Mouse (Mus musculus) stomach, embryonic 16.5 days (tissue): ENCODE data around the gene Zfp760. TPM values are rescaled to one million over a fixed set of nuclear protein-coding genes. Genes with fewer than 3 reads are reported as not detected.
A peak's percentile ranks its signal among the peaks of the same experiment; 100 is the strongest.
"Not testable (repeated sequence)": the region's sequence is repeated elsewhere in the genome, so short reads cannot be mapped to it uniquely, and the experiment has no call there.

Source experiments
- ATAC-seq: fragments of 200-750 bp; cut with Nextera tagmentation; 2 replicates; pipeline ENCODE4 v1.8.0; 2017; ENCODE audit warnings: moderate number of reproducible peaks, moderate TSS enrichment; ENCODE audit not compliant: insufficient read depth, low FRiP score
- H3K27ac ChIP-seq: fragments of 300-500 bp; sonication (generic); 2 replicates; pipeline ENCODE4 v1.5.1; 2014; ENCODE audit warnings: low read length
- H3K27me3 ChIP-seq: fragments of 300-500 bp; sonication (generic); 2 replicates; pipeline ENCODE4 v1.6.1; 2014; ENCODE audit warnings: low read length, control low read depth, mixed read lengths; ENCODE audit not compliant: control insufficient read depth, insufficient read depth
- H3K36me3 ChIP-seq: fragments of 300-500 bp; sonication (generic); 2 replicates; pipeline ENCODE4 v1.6.1; 2014; ENCODE audit warnings: low read length; ENCODE audit not compliant: control insufficient read depth, insufficient read depth
- H3K4me1 ChIP-seq: fragments of 300-500 bp; sonication (generic); 2 replicates; pipeline ENCODE4 v1.6.1; 2014; ENCODE audit warnings: low read length, control low read depth, mixed read lengths; ENCODE audit not compliant: control insufficient read depth, insufficient read depth
- H3K4me2 ChIP-seq: fragments of 300-500 bp; sonication (generic); 2 replicates; pipeline ENCODE4 v1.6.1; 2014; ENCODE audit warnings: low read depth, low read length, mixed read lengths
- H3K4me3 ChIP-seq: fragments of 300-500 bp; sonication (generic); replicated peaks from 2 replicates; pipeline ENCODE4 v1.5.1; 2014; ENCODE audit warnings: mild to moderate bottlenecking, low read length
- H3K9ac ChIP-seq: fragments of 300-500 bp; sonication (generic); 2 replicates; pipeline ENCODE4 v1.6.1; 2014; ENCODE audit warnings: low read length
- H3K9me3 ChIP-seq: fragments of 300-500 bp; sonication (generic); replicated peaks from 2 replicates; pipeline ENCODE4 v1.6.1; 2016; ENCODE audit warnings: low read length, control low read depth; ENCODE audit not compliant: control insufficient read depth
- WGBS: fragments of 180-500 bp; shearing (Covaris S2); extraction: QIAGEN DNeasy Blood & Tissue Kit; methylation state at CpG from one replicate; pipeline ENCODE4 v1.1.7; 2014; 5-methylcytosine and 5-hydroxymethylcytosine counted together
- polyA plus RNA-seq: library from polyadenylated mRNA; unstranded; fragments of >200 nt; fragmentation: Nextera tagmentation; extraction: Ambion mirVana; gene quantifications from 2 replicates; pipeline ENCODE4 v1.2.1, GENCODE M21; 2015

The Zfp760 gene
- 8.2 and 9.5 TPM in 2 replicates for polyA plus RNA-seq

GRCm38 (mm10) chr17:21707343-21707996 is at the start of gene Zfp760:
TSS of gene Zfp760 (plus strand) at chr17:21707741.
- WGBS = 4% methylated on average over 26 of the region's 26 CpGs
- H3K4me2 ChIP-seq = peak within 1 kb of the TSS; percentile 56
- H3K4me3 ChIP-seq = peak within 1 kb of the TSS; percentile 70
- peaks cover 6% of the 10 kb centered on the region; the same call in 1 of the 2 replicates for H3K4me1 ChIP-seq
- peak within 1 kb of the TSS; percentile 84 for H3K9ac ChIP-seq
- H3K27ac ChIP-seq = peak within 1 kb of the TSS; percentile 96
- H3K9me3 ChIP-seq = no peaks in the 10 kb centered on the region
- H3K27me3 ChIP-seq = no peaks in the 10 kb centered on the region
- ATAC-seq = peak; percentile 99
- H3K36me3 ChIP-seq = peaks cover 3% of the 10 kb centered on the region; the same call in 1 of the 2 replicates

GRCm38 (mm10) chr17:21678826-21679225 is 28.7 kb upstream of the Zfp760 start:
- not testable (repeated sequence) for H3K4me2 ChIP-seq, H3K4me3 ChIP-seq, H3K27ac ChIP-seq, H3K9me3 ChIP-seq, ATAC-seq, H3K27me3 ChIP-seq, H3K9ac ChIP-seq, H3K4me1 ChIP-seq, H3K36me3 ChIP-seq
- WGBS = 31% methylated on average over 1 of the region's 1 CpGs

GRCm38 (mm10) chr17:21679273-21680018 is 28.1 kb upstream of the Zfp760 start:
- peak; percentile 100 for ATAC-seq
- H3K4me1 ChIP-seq = no peaks in the 10 kb centered on the region
- no peaks in the 10 kb centered on the region for H3K27me3 ChIP-seq
- H3K27ac ChIP-seq = peak overlapping the region; percentile 85
- no peaks in the 10 kb centered on the region for H3K9me3 ChIP-seq
- H3K4me2 ChIP-seq = peak overlapping the region; percentile 62
- peak overlapping the region; percentile 54 for H3K4me3 ChIP-seq
- WGBS = 3% methylated on average over 9 of the region's 9 CpGs
- peak overlapping the region; percentile 69 for H3K9ac ChIP-seq
- no peaks in the 10 kb centered on the region for H3K36me3 ChIP-seq

- H3K9ac ChIP-seq = peak overlapping the region; percentile 69
- H3K36me3 ChIP-seq, H3K9me3 ChIP-seq, H3K4me1 ChIP-seq, H3K27me3 ChIP-seq: not testable (repeated sequence)
- peak overlapping the region; percentile 62 for H3K4me2 ChIP-seq
- 0% methylated on average over 10 of the region's 10 CpGs for WGBS
- H3K27ac ChIP-seq = peak overlapping the region; percentile 85; the same call in 1 of the 2 replicates
- ATAC-seq = peak; percentile 89
- peak overlapping the region; percentile 54 for H3K4me3 ChIP-seq
Measured at GRCm38 (mm10) chr17:21680019-21680376, 27.5 kb upstream of the Zfp760 start.

GRCm38 (mm10) chr17:21691560-21691959 is 16.0 kb upstream of the Zfp760 start, which contains the start of gene Gm10226:
TSS of gene Gm10226 (plus strand) at chr17:21691860.
- Histone ChIP-seq H3K4me2 (no peak within 1 kb of the TSS), H3K4me3 (no peak within 1 kb of the TSS), H3K27me3 (no peaks in the 10 kb centered on the region), H3K36me3 (no peaks in the 10 kb centered on the region), H3K9ac (no peak within 1 kb of the TSS), H3K9me3 (no peaks in the 10 kb centered on the region), H3K27ac (no peak within 1 kb of the TSS), H3K4me1 (no peaks in the 10 kb centered on the region)
- 83% methylated on average over 3 of the region's 3 CpGs for WGBS
- no peak for ATAC-seq

GRCm38 (mm10) chr17:21693342-21693741 is 14.2 kb upstream of the Zfp760 start:
- no peak overlapping the region for H3K27ac ChIP-seq
- H3K4me2 ChIP-seq = no peak overlapping the region
- no peaks in the 10 kb centered on the region for H3K9me3 ChIP-seq
- ATAC-seq = no peak
- WGBS = 75% methylated on average over 3 of the region's 3 CpGs
- no peak overlapping the region for H3K4me3 ChIP-seq
- no peaks in the 10 kb centered on the region for H3K27me3 ChIP-seq
- H3K36me3 ChIP-seq = no peaks in the 10 kb centered on the region
- no peaks in the 10 kb centered on the region for H3K4me1 ChIP-seq
- H3K9ac ChIP-seq = no peak overlapping the region

GRCm38 (mm10) chr17:21696073-21696472 is 11.5 kb upstream of the Zfp760 start:
- no peak overlapping the region for H3K4me2 ChIP-seq
- no peaks in the 10 kb centered on the region for H3K36me3 ChIP-seq
- H3K4me3 ChIP-seq = no peak overlapping the region
- H3K27ac ChIP-seq = no peak overlapping the region
- no peaks in the 10 kb centered on the region for H3K27me3 ChIP-seq
- H3K4me1 ChIP-seq = no peaks in the 10 kb centered on the region
- no peak for ATAC-seq
- no peaks in the 10 kb centered on the region for H3K9me3 ChIP-seq
- no peak overlapping the region for H3K9ac ChIP-seq

GRCm38 (mm10) chr17:21702281-21703240 is 5.0 kb upstream of the Zfp760 start:
- Histone ChIP-seq H3K27me3 (no peaks in the 10 kb centered on the region), H3K27ac (no peak overlapping the region), H3K36me3 (no peaks in the 10 kb centered on the region), H3K4me1 (no peaks in the 10 kb centered on the region), H3K9me3 (no peaks in the 10 kb centered on the region), H3K4me3 (no peak overlapping the region), H3K9ac (no peak overlapping the region), H3K4me2 (no peak overlapping the region)
- 33% methylated on average over 5 of the region's 5 CpGs for WGBS
- ATAC-seq = no peak; the same call in 1 of the 2 replicates
